In the genomic region with DNA sequence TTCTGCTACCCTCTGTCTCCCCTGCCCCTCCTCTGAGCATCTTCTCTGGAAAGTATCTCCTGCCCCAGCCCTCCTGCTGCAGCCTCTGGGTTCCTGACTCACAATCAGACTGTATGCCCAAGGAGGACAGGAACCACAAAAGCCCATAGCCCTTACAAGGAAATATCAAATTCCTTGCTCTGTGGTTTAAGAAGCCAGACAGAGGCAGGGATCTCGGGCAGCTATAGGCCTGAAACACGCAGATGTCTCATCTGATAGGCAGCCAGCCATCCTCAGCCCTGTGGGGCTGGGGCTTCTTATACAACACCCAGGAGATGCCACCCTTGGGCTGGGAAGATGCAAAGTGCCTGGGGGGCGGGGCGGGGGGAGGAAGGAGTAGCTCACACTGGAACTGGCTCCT, we compare ENCODE assay signal across 8 mouse cellular contexts. TPM values are rescaled to one million over a fixed set of nuclear protein-coding genes. Genes with fewer than 3 reads are reported as not detected.
DNase-seq lines count a peak whose midpoint lies in the region; ATAC-seq and TF ChIP-seq lines count a peak whose summit lies in the region.

No protein-coding gene starts in this region.

- no peak overlapping the region for H3ac ChIP-seq in myocyte (ENCODE audit: control insufficient read depth, insufficient read length)

- H3K27me3 ChIP-seq in liver, adult 2 months (ENCODE audit: control insufficient read depth, insufficient read depth, low read length): no peaks in the 10 kb centered on the region
- no peaks in the 10 kb centered on the region for H3K27me3 ChIP-seq in embryonic facial prominence, embryonic 12.5 days
- H3K27me3 ChIP-seq in hindbrain, embryonic 13.5 days: no peaks in the 10 kb centered on the region
- H3K27me3 ChIP-seq in myocyte (ENCODE audit: control insufficient read depth, insufficient read depth, insufficient read length): no peaks in the 10 kb centered on the region

- no peaks in the 10 kb centered on the region for H3K36me3 ChIP-seq in liver, adult 2 months (ENCODE audit: control insufficient read depth, insufficient read depth, low read length)
- H3K36me3 ChIP-seq in embryonic facial prominence, embryonic 12.5 days: no peaks in the 10 kb centered on the region
- H3K36me3 ChIP-seq in hindbrain, embryonic 13.5 days: no peaks in the 10 kb centered on the region
- no peaks in the 10 kb centered on the region for H3K36me3 ChIP-seq in myocyte (ENCODE audit: control insufficient read depth, insufficient read depth)

- no peak overlapping the region for H3K9ac ChIP-seq in liver, adult 2 months (ENCODE audit: low read depth, low read length)
- no peak overlapping the region for H3K9ac ChIP-seq in embryonic facial prominence, embryonic 12.5 days
- peak overlapping the region; percentile 81 for H3K9ac ChIP-seq in hindbrain, embryonic 13.5 days

- 0 out of 2 replicates have a peak overlapping the region, but pooled peaks have one; percentile 46 for H3K27ac ChIP-seq in liver, adult 2 months (replicated peaks; ENCODE audit: insufficient read depth, low read depth, low read length)
- peak overlapping the region; percentile 100 for H3K27ac ChIP-seq in embryonic facial prominence, embryonic 12.5 days
- H3K27ac ChIP-seq in hindbrain, embryonic 13.5 days: peak overlapping the region; percentile 99

- peaks cover 2% of the 10 kb centered on the region for H3K4me1 ChIP-seq in liver, adult 2 months (ENCODE audit: control insufficient read depth, insufficient read depth, low read length)
- H3K4me1 ChIP-seq in embryonic facial prominence, embryonic 12.5 days: peaks cover 40% of the 10 kb centered on the region
- H3K4me1 ChIP-seq in hindbrain, embryonic 13.5 days (replicated peaks): peaks cover 44% of the 10 kb centered on the region

- no peak for ATAC-seq in embryonic facial prominence, embryonic 12.5 days (ENCODE audit: insufficient number of reproducible peaks, insufficient read depth, low FRiP score, low TSS enrichment)
- no peak for ATAC-seq in hindbrain, embryonic 13.5 days (ENCODE audit: low FRiP score)

- peak overlapping the region; percentile 65 for H3K4me2 ChIP-seq in embryonic facial prominence, embryonic 12.5 days (replicated peaks)
- H3K4me2 ChIP-seq in hindbrain, embryonic 13.5 days: peak overlapping the region; percentile 62
- H3K4me2 ChIP-seq in myocyte (ENCODE audit: low read depth): peak overlapping the region; percentile 96

- no peaks in the 10 kb centered on the region for H3K79me2 ChIP-seq in liver, adult 2 months (ENCODE audit: control insufficient read depth, insufficient read depth, low read length)
- H3K79me2 ChIP-seq in myocyte (ENCODE audit: control insufficient read depth, insufficient read depth): no peaks in the 10 kb centered on the region

- TF ChIP-seq CTCF in liver, adult 2 months (IDR thresholded peaks at IDR 0.05; ENCODE audit: low read depth, low read length): no peak

- 82% methylated on average over 4 of the region's 4 CpGs for WGBS in liver, adult 2 months
- 74% methylated on average over 4 of the region's 4 CpGs for WGBS in embryonic facial prominence, embryonic 12.5 days
- WGBS in hindbrain, embryonic 13.5 days: 83% methylated on average over 4 of the region's 4 CpGs

- H3K4me3 ChIP-seq in liver, adult 2 months (ENCODE audit: insufficient read depth, low read depth, low read length): no peak overlapping the region
- H3K4me3 ChIP-seq in embryonic facial prominence, embryonic 12.5 days: peak overlapping the region; percentile 44; the same call in 1 of the 2 replicates
- H3K4me3 ChIP-seq in hindbrain, embryonic 13.5 days: no peak overlapping the region
- peak overlapping the region; percentile 33 for H3K4me3 ChIP-seq in myocyte

- TF ChIP-seq POLR2A in liver, adult 2 months (IDR thresholded peaks at IDR 0.05; ENCODE audit: extremely low read depth, insufficient read depth, low read length): no peak
- no peak for TF ChIP-seq POLR2A in myocyte (IDR thresholded peaks at IDR 0.05; ENCODE audit: insufficient read length, low read depth)

- H3K9me3 ChIP-seq in embryonic facial prominence, embryonic 12.5 days: no peaks in the 10 kb centered on the region
- H3K9me3 ChIP-seq in hindbrain, embryonic 13.5 days: no peaks in the 10 kb centered on the region

- no peak for DNase-seq in liver, adult 2 months (ENCODE audit: extremely low read depth, low read depth, low spot score)
- no peak for DNase-seq in liver
- DNase-seq in thymus, postnatal 10 days (ENCODE audit: low spot score in 2 of 2): no peak
- DNase-seq in cerebellum, adult 8-10 months: no peak
- DNase-seq in right cerebral cortex, postnatal 25 days: no peak

TF ChIP-seq in myocyte, 11 proteins besides CTCF, POLR2A, EP300 and RAD21:
- no peak for TF ChIP-seq TCF3 (IDR thresholded peaks at IDR 0.05; ENCODE audit: insufficient read length, low read depth)
- TF ChIP-seq REST (IDR thresholded peaks at IDR 0.05; ENCODE audit: insufficient read depth, insufficient read length): no peak
- TF ChIP-seq CEBPB (IDR thresholded peaks at IDR 0.05; ENCODE audit: insufficient read depth, poor library complexity, severe bottlenecking): no peak
- TF ChIP-seq MYOG (IDR thresholded peaks at IDR 0.05; ENCODE audit: control insufficient read depth in 1 of 3, insufficient read depth in 1 of 3, insufficient read length in 2 of 3, low read depth in 2 of 3): no peak
- no peak for TF ChIP-seq MYOD1 (IDR thresholded peaks at IDR 0.05; ENCODE audit: control insufficient read depth in 1 of 3, insufficient read length in 2 of 3, low read depth in 2 of 3)
- no peak for TF ChIP-seq TCF12 (IDR thresholded peaks at IDR 0.05; ENCODE audit: insufficient read depth, poor library complexity, severe bottlenecking)
- no peak for TF ChIP-seq POLR2AphosphoS2 (IDR thresholded peaks at IDR 0.05; ENCODE audit: insufficient read length, low read depth)
- no peak for TF ChIP-seq USF1 (IDR thresholded peaks at IDR 0.05; ENCODE audit: low read depth)
- no peak for TF ChIP-seq SRF (IDR thresholded peaks at IDR 0.05; ENCODE audit: control insufficient read depth, insufficient read length, low read depth)
- TF ChIP-seq E2F4 (IDR thresholded peaks at IDR 0.05; ENCODE audit: insufficient read depth): no peak
- no peak for TF ChIP-seq MAX (IDR thresholded peaks at IDR 0.05; ENCODE audit: low read depth)

RNA-seq across cellular contexts. Expression of a gene that starts 1.0 kb away (rescaled TPM):
- total RNA-seq in liver, adult 2 months (2014; rRNA removed): 0.46 TPM in 1 of 2 replicates, not detected in the other
- polyA plus RNA-seq in liver, adult 2 months (2012; rRNA removed): not detected in 2 replicates
- polyA plus RNA-seq in embryonic facial prominence, embryonic 12.5 days (2016; fragmentation: Nextera tagmentation; extraction: Ambion mirVana): 0.57 and 1.4 TPM in 2 replicates
- polyA plus RNA-seq in hindbrain, embryonic 13.5 days (2015; fragmentation: Nextera tagmentation; extraction: Ambion mirVana): 0.77 and 0.83 TPM in 2 replicates
- polyA plus RNA-seq in myocyte (2012; fragmentation: generic; extraction: Trizol): 0.77 TPM

Comparison
In these comparisons a context has a peak if more than half of its experiments do, and no peak if none do; other contexts are left out.
1. H3K27ac ChIP-seq: peak in every context shown above with its lines; median percentile 100 in embryonic facial prominence, embryonic 12.5 days; 99 in hindbrain, embryonic 13.5 days; 46 in liver, adult 2 months.
2. H3K4me3 ChIP-seq: peak in embryonic facial prominence, embryonic 12.5 days (single experiment) and myocyte (single experiment); none in liver, adult 2 months (single experiment) and hindbrain, embryonic 13.5 days (single experiment).
3. Peak in every context shown above with its lines, with median percentiles within 50 percentile points of each other: H3K4me2 ChIP-seq.